Mouse (Mus musculus): Measurements from ENCODE around the gene Mettl26.

- TF ChIP-seq GATA1 (IDR thresholded peaks at IDR 0.05; ENCODE audit: borderline replicate concordance, low read length) (no peak), FLI1 (IDR thresholded peaks at IDR 0.05; ENCODE audit: low read length) (no peak)
Measured at GRCm38 (mm10) chr17:25838904-25839303, 36.0 kb upstream of the Mettl26 start.

All from megakaryocyte, embryonic 14.5 days (primary cell).